Mouse (Mus musculus): ENCODE measurements around the gene Igfbp6. TPM values are rescaled to one million over a fixed set of nuclear protein-coding genes. Genes with fewer than 3 reads are reported as not detected.

Igfbp6 gene
- total and polyA plus RNA-seq, 3 experiments = 0.38 TPM; not detected in 2

GRCm38 (mm10) chr15:102115731-102116231 lies 28.4 kb upstream of the Igfbp6 start:
- H3K36me3 ChIP-seq (replicated peaks in 1 of 2; ENCODE audit: control insufficient read depth in 1 of 2, insufficient read depth in 1 of 2, low read length in 1 of 2) = peaks cover 44 to 63% of the 10 kb centered on the region in 2 experiments
- H3K4me3 ChIP-seq (replicated peaks in 1 of 3; ENCODE audit: low read depth in 2 of 3, low read length in 2 of 3, poor library complexity in 1 of 3) = no peak overlapping the region
- TF ChIP-seq NRF1 (IDR thresholded peaks at IDR 0.05; ENCODE audit: low read depth, low read length) (no peak), MAZ (IDR thresholded peaks at IDR 0.05; ENCODE audit: low read depth, low read length) (no peak), SMC3 (IDR thresholded peaks at IDR 0.05; ENCODE audit: low read depth, low read length) (no peak), JUN (IDR thresholded peaks at IDR 0.05; ENCODE audit: insufficient read depth, low read depth, low read length) (no peak), USF2 (conservative IDR thresholded peaks at IDR 0.05; ENCODE audit: low read depth, low read length) (no peak), RAD21 (IDR thresholded peaks at IDR 0.05; ENCODE audit: low read depth, low read length) (no peak), NELFE (IDR thresholded peaks at IDR 0.05; ENCODE audit: low read depth, low read length) (no peak), E2F4 (IDR thresholded peaks at IDR 0.05; ENCODE audit: insufficient replicate concordance, low read depth, low read length) (no peak), KAT2A (IDR thresholded peaks at IDR 0.05; ENCODE audit: insufficient replicate concordance, low read length) (no peak), CTCF (conservative IDR thresholded peaks at IDR 0.05 in 1 of 2, IDR thresholded peaks at IDR 0.05 in 1 of 2; ENCODE audit: low read depth in 2 of 2, low read length in 2 of 2) (no peak), ZNF384 (IDR thresholded peaks at IDR 0.05; ENCODE audit: low read depth, low read length) (no peak), MYC (IDR thresholded peaks at IDR 0.05; ENCODE audit: low read depth, low read length) (no peak), ETS1 (conservative IDR thresholded peaks at IDR 0.05; ENCODE audit: low read depth, low read length) (no peak), PAX5 (IDR thresholded peaks at IDR 0.05; ENCODE audit: low read length) (no peak), CHD1 (IDR thresholded peaks at IDR 0.05; ENCODE audit: low read depth, low read length) (no peak), ZC3H11A (IDR thresholded peaks at IDR 0.05; ENCODE audit: low read depth, low read length) (no peak), UBTF (IDR thresholded peaks at IDR 0.05; ENCODE audit: low read depth, low read length) (no peak), HCFC1 (IDR thresholded peaks at IDR 0.05; ENCODE audit: low read depth, low read length) (no peak)
- no peak for DNase-seq (ENCODE audit: extremely low read depth)
- H3K9me3 ChIP-seq (replicated peaks; ENCODE audit: low read length) = no peaks in the 10 kb centered on the region
- dilution Hi-C loops (cut with MboI; ENCODE audit: extremely low pct_ligation_motif_present, extremely low pct_unique_long_range_greater_than_20kb, low sequenced_read_pairs) = no loop called here
- no peak overlapping the region for H3K4me2 ChIP-seq (ENCODE audit: insufficient read depth, low read depth, poor library complexity, severe bottlenecking)
- H3K27ac ChIP-seq (ENCODE audit: insufficient read depth, low read depth) = no peak overlapping the region
- H3K27me3 ChIP-seq (replicated peaks) = no peaks in the 10 kb centered on the region
- no peak overlapping the region for H3K9ac ChIP-seq (ENCODE audit: insufficient read depth, low read depth)
- H3K4me1 ChIP-seq (ENCODE audit: control insufficient read depth in 1 of 2, insufficient read depth in 2 of 2) = peaks cover under 1 to 5% of the 10 kb centered on the region in 2 experiments; a peak in 3 of 4 replicates
- in situ Hi-C loops (cut with MboI; ENCODE audit: low pct_ligation_motif_present, low pct_unique_long_range_greater_than_20kb, low sequenced_read_pairs) = no loop called here
- no peaks in the 10 kb centered on the region for H3K79me2 ChIP-seq (replicated peaks; ENCODE audit: control insufficient read depth, extremely low read depth, insufficient read depth, poor library complexity, severe bottlenecking)

- in situ Hi-C loops (cut with MboI; ENCODE audit: low pct_ligation_motif_present, low pct_unique_long_range_greater_than_20kb, low sequenced_read_pairs) = no loop called here
- Histone ChIP-seq H3K9me3 (replicated peaks; ENCODE audit: low read length) (no peaks in the 10 kb centered on the region), H3K4me1 (ENCODE audit: control insufficient read depth in 1 of 2, insufficient read depth in 2 of 2) (no peaks in the 10 kb centered on the region), H3K27ac (ENCODE audit: insufficient read depth, low read depth) (no peak overlapping the region), H3K79me2 (replicated peaks; ENCODE audit: control insufficient read depth, extremely low read depth, insufficient read depth, poor library complexity, severe bottlenecking) (no peaks in the 10 kb centered on the region), H3K36me3 (replicated peaks in 1 of 2; ENCODE audit: control insufficient read depth in 1 of 2, insufficient read depth in 1 of 2, low read length in 1 of 2) (peaks cover 52 to 74% of the 10 kb centered on the region in 2 experiments), H3K4me2 (ENCODE audit: insufficient read depth, low read depth, poor library complexity, severe bottlenecking) (no peak overlapping the region), H3K27me3 (replicated peaks) (no peaks in the 10 kb centered on the region), H3K9ac (ENCODE audit: insufficient read depth, low read depth) (no peak overlapping the region), H3K4me3 (replicated peaks in 1 of 3; ENCODE audit: low read depth in 2 of 3, low read length in 2 of 3, poor library complexity in 1 of 3) (no peak overlapping the region)
- dilution Hi-C loops (cut with MboI; ENCODE audit: extremely low pct_ligation_motif_present, extremely low pct_unique_long_range_greater_than_20kb, low sequenced_read_pairs) = no loop called here
- no peak for DNase-seq (ENCODE audit: extremely low read depth)
- no peak for TF ChIP-seq RAD21 (IDR thresholded peaks at IDR 0.05; ENCODE audit: low read depth, low read length)
- TF ChIP-seq MAZ (IDR thresholded peaks at IDR 0.05; ENCODE audit: low read depth, low read length) = no peak
- TF ChIP-seq HCFC1 (IDR thresholded peaks at IDR 0.05; ENCODE audit: low read depth, low read length) = no peak
- no peak for TF ChIP-seq TBP (conservative IDR thresholded peaks at IDR 0.05; ENCODE audit: low read depth, low read length)
- TF ChIP-seq USF2 (conservative IDR thresholded peaks at IDR 0.05; ENCODE audit: low read depth, low read length) = no peak
Measured at GRCm38 (mm10) chr15:102116753-102117415, 27.3 kb upstream of the Igfbp6 start.
